Mouse (Mus musculus): ENCODE results near the gene Npr2.

GRCm38 (mm10) chr4:43630671-43631045 is 1.1 kb upstream of the Npr2 start:
- TF ChIP-seq CTCF (conservative IDR thresholded peaks at IDR 0.05; ENCODE audit: low read length), result no peak
- TF ChIP-seq POU5F1 (IDR thresholded peaks at IDR 0.05; ENCODE audit: borderline replicate concordance, low read length), result no peak
- no peak for TF ChIP-seq NANOG (IDR thresholded peaks at IDR 0.05; ENCODE audit: borderline replicate concordance, low read length)

Measured in E14TG2a.4 (cell line).